Mouse (Mus musculus) forebrain, embryonic 15.5 days (tissue): ENCODE measurements at regions not wholly inside any gene's neighbourhood (a gene's known extent, or its start where the extent isn't known, plus 50 kb on each side); places are given as distances from the start of the nearest gene placed in this dataset. TPM values are rescaled to one million over a fixed set of nuclear protein-coding genes. Genes with fewer than 3 reads are reported as not detected.

Experiments
- ATAC-seq: fragments of 200-750 bp; cut with Nextera tagmentation; replicated peaks from 2 replicates; pipeline ENCODE4 v1.8.0; 2017; ENCODE audit warnings: mild to moderate bottlenecking, moderate TSS enrichment, moderate library complexity
- H3K27ac ChIP-seq: fragments of 300-500 bp; sonication (generic); replicated peaks from 2 replicates; pipeline ENCODE4 v1.5.1; 2015; ENCODE audit warnings: mild to moderate bottlenecking, inconsistent platforms
- H3K27me3 ChIP-seq: fragments of 300-500 bp; sonication (generic); 2 replicates; pipeline ENCODE4 v1.6.1; 2015; ENCODE audit warnings: inconsistent platforms
- H3K36me3 ChIP-seq: fragments of 300-500 bp; sonication (generic); 2 replicates; pipeline ENCODE4 v1.6.1; 2015; ENCODE audit warnings: mild to moderate bottlenecking, inconsistent platforms
- H3K4me1 ChIP-seq: fragments of 300-500 bp; sonication (generic); 2 replicates; pipeline ENCODE4 v1.6.1; 2015; ENCODE audit warnings: inconsistent platforms
- H3K4me2 ChIP-seq: fragments of 300-500 bp; sonication (generic); replicated peaks from 2 replicates; pipeline ENCODE4 v1.6.1; 2015; ENCODE audit warnings: mild to moderate bottlenecking, inconsistent platforms
- H3K4me3 ChIP-seq: fragments of 300-500 bp; sonication (generic); 2 replicates; pipeline ENCODE4 v1.5.1; 2015; ENCODE audit warnings: mild to moderate bottlenecking, inconsistent platforms
- H3K9ac ChIP-seq: fragments of 300-500 bp; sonication (generic); replicated peaks from 2 replicates; pipeline ENCODE4 v1.6.1; 2015; ENCODE audit warnings: mild to moderate bottlenecking, inconsistent platforms
- H3K9me3 ChIP-seq: fragments of 300-500 bp; sonication (generic); 2 replicates; pipeline ENCODE4 v1.6.1; 2016; ENCODE audit warnings: inconsistent platforms
- WGBS: fragments of 180-500 bp; shearing (Covaris S2); methylation state at CpG from one replicate; pipeline ENCODE4 v1.1.7; 2015; ENCODE audit warnings: mixed read lengths; 5-methylcytosine and 5-hydroxymethylcytosine counted together
- microRNA-seq: library from miRNA; unstranded; fragments of <30 nt; microRNA quantifications from one replicate; pipeline ENCODE4, GENCODE M21; 2016

DNA sequence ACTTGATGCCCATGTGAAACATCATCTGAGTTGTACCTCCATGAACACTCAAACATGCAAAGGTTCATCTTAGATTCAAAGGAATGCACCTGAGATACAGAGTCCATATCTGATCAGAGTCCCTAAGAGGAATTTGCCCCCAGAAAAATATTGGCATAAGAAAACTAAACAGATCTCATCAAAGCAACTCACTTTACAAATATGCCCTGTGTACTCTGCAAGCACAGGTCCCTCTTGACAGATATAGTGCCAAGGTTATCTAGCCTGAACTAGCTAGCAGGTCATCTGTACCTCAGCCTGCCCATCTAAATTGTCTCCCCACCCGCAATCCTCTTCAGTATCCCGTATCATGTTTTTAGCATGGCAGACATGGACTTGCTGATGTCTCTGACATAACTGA lies 64.0 kb upstream of the Gm9747 start:
- no peaks in the 10 kb centered on the region for H3K4me1 ChIP-seq
- no peak overlapping the region for H3K9ac ChIP-seq
- H3K4me2 ChIP-seq: no peak overlapping the region
- ATAC-seq: no peak
- WGBS: 99% methylated on average over 2 of the region's 2 CpGs
- H3K36me3 ChIP-seq: no peaks in the 10 kb centered on the region
- H3K27me3 ChIP-seq: no peaks in the 10 kb centered on the region
- no peak overlapping the region for H3K4me3 ChIP-seq
- no peaks in the 10 kb centered on the region for H3K9me3 ChIP-seq
- H3K27ac ChIP-seq: no peak overlapping the region

DNA sequence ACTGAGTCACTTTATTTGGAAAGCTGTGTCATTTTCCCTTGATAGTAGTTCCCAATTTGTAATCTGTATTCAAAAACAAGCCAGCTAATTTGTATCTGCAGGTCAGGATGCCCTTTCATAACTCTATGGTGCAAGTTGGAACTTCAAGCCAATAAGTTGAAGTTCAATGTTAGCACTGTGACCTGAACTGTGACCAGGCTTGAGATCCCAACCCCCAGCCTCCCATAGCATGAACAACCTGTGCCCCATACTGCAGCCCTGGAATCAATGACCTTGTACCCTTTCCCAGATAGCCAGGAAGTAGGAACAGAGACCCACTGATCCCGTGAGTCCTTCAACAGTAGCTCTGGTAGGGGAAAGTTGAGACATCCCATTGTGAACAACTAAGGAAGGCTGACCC lies 52.5 kb upstream of the Gm9747 start:
- no peaks in the 10 kb centered on the region for H3K9me3 ChIP-seq
- ATAC-seq: no peak
- no peak overlapping the region for H3K27ac ChIP-seq
- H3K4me1 ChIP-seq: no peaks in the 10 kb centered on the region
- 83% methylated on average over 1 of the region's 1 CpGs for WGBS
- no peak overlapping the region for H3K4me2 ChIP-seq
- H3K4me3 ChIP-seq: no peak overlapping the region
- no peaks in the 10 kb centered on the region for H3K36me3 ChIP-seq
- H3K27me3 ChIP-seq: no peaks in the 10 kb centered on the region
- H3K9ac ChIP-seq: no peak overlapping the region

Small RNA genes in the stretch of these regions (microRNA-seq; reads per million reads assigned to microRNA genes)
- gene Mir6344: not detected
